Comparison of ENCODE assay signal across 11 mouse cellular contexts in genomic region chr9:116152878-116153277, GRCm38 (mm10). TPM values are rescaled to one million over a fixed set of nuclear protein-coding genes. Genes with fewer than 3 reads are reported as not detected.
DNase-seq lines count a peak whose midpoint lies in the region; ATAC-seq and TF ChIP-seq lines count a peak whose summit lies in the region.
"Had no signal": no experiment of that assay in that cellular context is flagged by ENCODE, and none has a peak within 500 bp of the region (broad histone marks: within the 10 kb centered on the region; RNA-seq: fewer than 3 reads in every experiment).

No protein-coding gene starts in this region.

- H3K9ac ChIP-seq in midbrain, embryonic 11.5 days (ENCODE audit: low read length) = no peak overlapping the region
- no peak overlapping the region for H3K9ac ChIP-seq in hindbrain, postnatal 0 days (replicated peaks; ENCODE audit: low read length)

- H3K27ac ChIP-seq in midbrain, embryonic 11.5 days (ENCODE audit: low read depth, low read length) = no peak overlapping the region
- no peak overlapping the region for H3K27ac ChIP-seq in midbrain, embryonic 10.5 days (replicated peaks)
- H3K27ac ChIP-seq in hindbrain, postnatal 0 days = no peak overlapping the region

- peak; percentile 66 for DNase-seq in gastrocnemius, postnatal 25 days
- DNase-seq in gastrocnemius, adult 18-20 months (ENCODE audit: low spot score) = no peak
- peak; percentile 54 for DNase-seq in midbrain, embryonic 11.5 days (ENCODE audit: low spot score, missing footprints)
- no peak for DNase-seq in midbrain, embryonic 10.5 days (ENCODE audit: low spot score)
- DNase-seq in brain, adult 2 months (ENCODE audit: low read depth, low spot score) = peak; percentile 74
- DNase-seq in naive thymus-derived CD4-positive, alpha-beta T cell, adult 2 months (ENCODE audit: low read depth) = peak; percentile 55
- DNase-seq in cerebellum, postnatal 36 days = no peak
- DNase-seq in hindbrain, postnatal 0 days (ENCODE audit: low spot score) = no peak
- DNase-seq: kidney, postnatal 10 days; lung, adult 2 months had no signal

- no peak for ATAC-seq in midbrain, embryonic 11.5 days (ENCODE audit: low FRiP score)
- no peak for ATAC-seq in hindbrain, postnatal 0 days
- ATAC-seq: forebrain, embryonic 16.5 days had no signal

- WGBS in midbrain, embryonic 11.5 days = 82% methylated on average over 4 of the region's 4 CpGs
- 82% methylated on average over 4 of the region's 4 CpGs for WGBS in midbrain, embryonic 10.5 days
- WGBS in hindbrain, postnatal 0 days = 63% methylated on average over 4 of the region's 4 CpGs

- H3K27me3 ChIP-seq in midbrain, embryonic 11.5 days (ENCODE audit: control insufficient read depth, insufficient read depth, low read length) = no peaks in the 10 kb centered on the region
- H3K27me3 ChIP-seq in midbrain, embryonic 10.5 days (ENCODE audit: low read depth, poor library complexity, severe bottlenecking) = no peaks in the 10 kb centered on the region
- no peaks in the 10 kb centered on the region for H3K27me3 ChIP-seq in hindbrain, postnatal 0 days (ENCODE audit: insufficient read depth, low read length)

- no peak overlapping the region for H3K4me3 ChIP-seq in midbrain, embryonic 11.5 days (ENCODE audit: low read depth, low read length)
- H3K4me3 ChIP-seq in midbrain, embryonic 10.5 days = no peak overlapping the region
- H3K4me3 ChIP-seq in hindbrain, postnatal 0 days (ENCODE audit: low read length) = no peak overlapping the region

- no peaks in the 10 kb centered on the region for H3K9me3 ChIP-seq in midbrain, embryonic 11.5 days (ENCODE audit: control insufficient read depth, low read length)
- no peaks in the 10 kb centered on the region for H3K9me3 ChIP-seq in midbrain, embryonic 10.5 days (replicated peaks)
- no peaks in the 10 kb centered on the region for H3K9me3 ChIP-seq in hindbrain, postnatal 0 days (ENCODE audit: low read length)

- no peaks in the 10 kb centered on the region for H3K36me3 ChIP-seq in midbrain, embryonic 11.5 days (ENCODE audit: control insufficient read depth, insufficient read depth, low read length)
- no peaks in the 10 kb centered on the region for H3K36me3 ChIP-seq in midbrain, embryonic 10.5 days
- no peaks in the 10 kb centered on the region for H3K36me3 ChIP-seq in hindbrain, postnatal 0 days (ENCODE audit: insufficient read depth, low read length)

- H3K4me1 ChIP-seq in midbrain, embryonic 11.5 days (ENCODE audit: control insufficient read depth, insufficient read depth, low read length) = peaks cover 6% of the 10 kb centered on the region; the same call in 1 of the 2 replicates
- peaks cover 30% of the 10 kb centered on the region for H3K4me1 ChIP-seq in midbrain, embryonic 10.5 days
- H3K4me1 ChIP-seq in hindbrain, postnatal 0 days (ENCODE audit: insufficient read depth, low read length) = no peaks in the 10 kb centered on the region

- no peak overlapping the region for H3K4me2 ChIP-seq in midbrain, embryonic 11.5 days
- no peak overlapping the region for H3K4me2 ChIP-seq in hindbrain, postnatal 0 days (ENCODE audit: low read depth, low read length)

- TF ChIP-seq CTCF in hindbrain, postnatal 0 days (IDR thresholded peaks at IDR 0.05; ENCODE audit: low read depth) = no peak

RNA-seq across cellular contexts. Expression of gene Tgfbr2, which starts 22.3 kb away (rescaled TPM):
- total RNA-seq in gastrocnemius, postnatal 25 days (2021) = 10 to 100 TPM; 18.8 to 20.3 TPM
- total RNA-seq in gastrocnemius, adult 18-20 months (2021) = 10 to 100 TPM; 14.7 to 20.2 TPM
- 8.1 and 9.2 TPM in 2 replicates for polyA plus RNA-seq in midbrain, embryonic 11.5 days (2014; fragmentation: Nextera tagmentation; extraction: Ambion mirVana)
- 7.2 and 8.5 TPM in 2 replicates for polyA plus RNA-seq in midbrain, embryonic 10.5 days (2016; fragmentation: Nextera tagmentation; extraction: Ambion mirVana)
- total RNA-seq in hindbrain, postnatal 0 days (2014; rRNA removed) = 21.7 and 23.1 TPM in 2 replicates
- 7.2 and 7.7 TPM in 2 replicates for polyA plus RNA-seq in hindbrain, postnatal 0 days (2015; fragmentation: Nextera tagmentation; extraction: Ambion mirVana)

Comparison
In these comparisons a context has a peak if more than half of its experiments do, and no peak if none do; other contexts are left out.
1. DNase-seq: peak in gastrocnemius, postnatal 25 days (single experiment), midbrain, embryonic 11.5 days (single experiment), brain, adult 2 months (single experiment) and naive thymus-derived CD4-positive, alpha-beta T cell, adult 2 months (single experiment); none in gastrocnemius, adult 18-20 months (single experiment), midbrain, embryonic 10.5 days (single experiment), cerebellum, postnatal 36 days (0 of 2) and hindbrain, postnatal 0 days (single experiment).